Mouse (Mus musculus) 3134 (cell line): ENCODE data around the gene 4931429L15Rik.
"Not testable (repeated sequence)": the region's sequence is repeated elsewhere in the genome, so short reads cannot be mapped to it uniquely, and the experiment has no call there.

Experiments
- DNase-seq: peaks from one replicate; pipeline ENCODE4 v3.0.0-alpha.2; 2011; ENCODE audit warnings: low spot score; ENCODE audit not compliant: insufficient read length; ENCODE audit errors: extremely low read depth

The 4931429L15Rik gene

DNA sequence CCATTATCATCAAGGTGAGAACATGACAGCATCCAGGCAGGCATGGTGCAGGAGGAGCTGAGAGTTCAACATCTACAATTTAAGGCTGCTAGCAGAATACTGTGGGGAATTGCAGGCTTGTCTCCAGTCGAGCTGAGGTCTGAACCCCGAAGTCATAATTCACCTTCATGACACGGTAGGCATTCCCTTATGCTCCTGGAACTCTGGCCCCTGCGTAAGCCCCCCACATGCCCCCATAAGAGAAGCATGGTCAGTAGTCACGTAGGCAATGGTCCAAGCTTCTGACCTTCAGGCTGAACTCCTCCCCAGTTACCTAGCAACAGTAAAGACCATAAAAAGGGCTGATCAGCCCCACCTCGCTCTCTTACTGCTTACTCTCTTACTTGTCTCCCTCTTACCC is at the start of gene 4931429L15Rik:
4931429L15Rik (minus strand) TSS at position 101 of the 400 bp plus-strand sequence.
- DNase-seq: not testable (repeated sequence)

DNA sequence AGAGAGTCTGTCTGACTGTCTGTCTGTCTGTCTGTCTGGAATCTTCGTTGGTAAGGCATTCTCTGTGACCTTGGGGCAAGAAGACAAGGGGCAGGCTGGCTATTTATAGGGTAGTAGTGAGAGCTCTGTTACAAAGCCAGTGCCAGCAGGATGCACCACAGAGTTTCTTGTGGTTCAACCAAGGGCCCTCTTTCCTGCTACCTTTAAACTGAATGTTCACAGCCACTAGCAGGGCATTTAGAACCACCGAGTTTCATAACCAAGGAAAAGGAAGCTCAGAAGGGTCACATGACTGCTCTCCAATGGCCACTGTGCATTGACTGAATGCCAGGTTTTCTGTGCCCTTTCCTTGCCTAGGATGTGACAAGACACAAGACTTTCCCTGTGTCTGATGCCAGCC is 42.7 kb upstream of the 4931429L15Rik start:
- no peak for DNase-seq

DNA sequence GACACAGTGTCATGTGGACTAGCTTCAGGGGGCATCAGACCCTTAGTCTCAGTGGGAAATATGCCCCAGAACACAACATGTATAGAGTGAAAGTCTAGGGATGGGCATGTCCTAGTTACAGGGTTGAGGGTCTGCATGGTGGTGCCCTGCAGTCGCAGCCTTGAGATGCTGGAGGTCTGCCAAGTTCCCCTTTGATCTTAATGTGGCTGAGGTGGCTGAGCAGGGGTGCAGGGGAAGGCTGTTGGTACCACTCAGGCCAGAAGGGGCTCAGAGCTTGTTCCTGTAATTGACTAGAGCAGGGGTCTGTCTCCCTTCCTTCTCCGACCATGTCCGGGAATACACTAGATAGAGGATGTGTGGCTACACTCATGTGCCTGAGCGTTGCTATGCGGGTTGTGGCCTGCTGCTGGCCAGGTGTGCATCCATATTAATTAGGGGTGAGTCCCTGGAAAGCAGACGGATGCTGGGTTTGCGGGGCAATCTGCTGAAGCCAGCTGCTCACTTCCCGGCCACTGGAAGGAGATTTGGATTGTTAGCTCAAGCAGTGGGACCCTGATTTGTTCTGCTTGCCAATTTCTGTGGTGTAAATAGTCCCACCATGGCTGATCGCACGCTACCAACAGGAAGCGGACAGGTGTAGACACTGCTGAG is 41.8 kb upstream of the 4931429L15Rik start:
- no peak for DNase-seq

DNA sequence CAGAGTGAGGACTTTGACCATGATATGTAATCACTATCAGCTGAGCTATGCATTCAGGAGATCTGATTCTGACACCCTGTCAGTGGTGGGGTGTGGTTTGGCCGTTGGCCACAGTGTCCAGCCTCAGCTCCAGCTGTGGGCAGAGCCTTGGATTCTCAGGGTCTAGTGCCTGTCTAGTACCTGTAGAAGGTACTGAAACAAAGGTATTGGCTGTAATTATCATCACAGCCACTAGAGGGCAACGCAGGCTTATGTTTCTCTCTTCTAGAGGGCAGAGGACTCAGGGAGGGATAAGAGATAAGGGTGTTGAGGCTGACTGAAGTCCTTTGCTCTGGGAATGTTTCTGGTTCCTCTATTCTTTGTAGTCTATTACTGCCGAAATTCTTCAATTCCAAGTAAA is 34.2 kb upstream of the 4931429L15Rik start:
- DNase-seq: no peak

DNA sequence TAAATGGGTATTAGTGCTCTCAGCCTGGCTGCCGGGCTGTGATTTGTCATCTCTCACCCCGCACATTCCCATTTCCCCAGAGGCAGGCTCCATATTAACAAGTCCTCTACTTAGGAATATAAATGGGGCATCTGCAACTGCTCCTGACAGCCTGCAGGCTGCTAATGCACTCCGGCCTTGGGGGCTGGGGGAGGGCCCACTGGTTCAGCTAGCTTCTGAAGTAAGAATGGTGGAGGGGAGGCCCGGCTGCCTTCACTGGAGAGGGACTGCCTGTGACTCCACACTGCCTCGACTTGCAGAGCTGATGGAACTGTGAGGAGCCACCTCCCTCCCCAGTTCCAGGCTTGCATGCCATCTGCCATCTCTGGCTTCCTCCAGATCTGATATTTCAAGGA is 33.5 kb upstream of the 4931429L15Rik start:
- DNase-seq: no peak

DNA sequence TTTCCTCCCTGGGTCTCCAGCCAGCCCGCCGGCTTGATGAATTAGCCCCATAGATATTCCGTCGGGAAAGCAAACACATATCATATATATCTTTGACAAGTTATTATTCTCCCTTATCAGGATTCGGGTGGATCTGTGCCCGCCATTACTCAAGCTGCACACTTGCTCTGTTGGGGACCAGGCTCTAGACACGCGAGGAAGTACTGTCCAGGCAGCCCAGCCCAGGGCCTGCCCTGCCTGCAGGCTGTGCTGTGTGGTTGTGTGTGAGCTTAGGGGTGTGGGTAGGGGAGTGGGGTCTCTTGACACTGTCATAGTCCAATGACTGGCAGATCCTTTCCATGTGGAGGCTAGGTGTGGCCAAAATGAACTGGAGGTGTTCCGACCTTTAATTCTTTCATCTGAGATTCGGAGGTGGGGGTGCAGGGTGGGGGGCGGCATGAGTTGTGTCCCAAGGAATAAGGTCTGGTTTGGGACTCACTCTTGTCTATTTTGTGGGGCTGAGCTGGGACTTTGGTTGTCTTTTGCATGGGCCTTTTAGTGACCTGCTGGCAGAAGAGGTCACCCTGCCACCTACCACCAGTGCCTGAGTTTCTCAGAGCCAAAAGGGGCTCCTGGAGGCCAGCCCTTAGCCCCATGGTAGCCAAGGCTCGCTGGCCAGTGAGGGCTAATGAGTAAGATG is 33.0 kb upstream of the 4931429L15Rik start:
- DNase-seq: no peak

DNA sequence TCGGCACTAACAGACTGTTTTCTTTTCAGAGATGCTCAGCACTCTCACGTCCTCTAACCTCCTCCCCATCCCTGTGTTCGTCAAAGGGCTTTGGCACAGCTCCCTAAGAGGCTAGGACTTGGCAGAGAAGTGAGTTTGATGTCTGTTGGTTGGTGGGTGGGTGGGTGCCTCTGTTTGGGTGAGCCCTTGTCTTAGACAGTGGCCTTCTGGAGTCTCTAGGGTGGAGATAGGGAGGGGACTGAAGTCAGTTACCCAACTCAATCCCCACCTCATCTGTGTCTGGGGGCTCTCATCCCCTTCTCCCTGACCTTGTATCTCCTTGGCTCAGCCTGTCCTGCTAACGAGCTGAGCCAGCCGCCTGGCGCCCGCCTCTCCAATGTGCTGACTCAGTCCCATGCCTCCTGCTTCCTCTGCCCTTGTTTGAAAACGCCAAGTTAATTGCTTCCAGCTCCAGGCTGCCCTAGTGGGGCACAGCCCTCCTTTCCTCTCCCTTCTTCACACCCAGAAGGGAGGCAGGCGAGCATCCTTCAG is 30.7 kb upstream of the 4931429L15Rik start:
- DNase-seq: no peak

DNA sequence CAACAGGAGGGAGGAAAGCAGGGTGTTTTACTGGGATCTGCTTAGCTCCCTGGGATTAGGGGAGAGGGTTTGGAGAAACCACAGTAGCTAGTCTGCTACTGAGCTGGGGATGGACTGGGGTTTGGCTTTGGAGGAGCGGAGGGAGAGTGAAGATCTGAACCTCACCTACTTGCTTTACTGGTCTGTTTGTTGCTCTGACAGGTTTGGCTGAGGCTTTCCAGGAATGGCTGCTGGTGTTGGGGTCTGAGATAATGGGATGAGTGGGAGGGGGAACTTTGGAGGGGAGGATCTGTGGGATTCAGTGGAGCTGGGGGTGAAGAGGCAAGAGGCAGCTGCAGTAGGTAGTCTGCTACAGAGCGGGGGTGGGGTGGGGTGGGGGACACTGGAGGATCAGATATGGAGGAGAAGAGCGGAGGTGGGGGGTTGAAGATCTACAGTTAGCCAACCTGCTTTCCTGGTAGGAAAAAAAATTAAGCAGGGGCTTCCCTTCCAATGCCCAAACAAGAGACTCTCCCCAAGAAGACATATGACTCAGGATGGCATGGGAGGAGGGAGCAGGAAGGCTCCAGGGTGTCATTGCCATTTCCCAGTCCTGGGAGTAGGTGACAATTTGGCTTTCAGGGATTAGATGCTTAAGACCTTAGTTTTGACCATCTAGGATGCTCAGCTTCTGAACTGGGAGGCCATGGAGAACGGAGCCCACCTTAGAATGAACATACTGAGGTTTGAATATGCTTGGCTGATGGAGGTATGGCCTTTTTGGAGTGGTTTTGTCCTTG is 26.3 kb upstream of the 4931429L15Rik start:
- no peak for DNase-seq

DNA sequence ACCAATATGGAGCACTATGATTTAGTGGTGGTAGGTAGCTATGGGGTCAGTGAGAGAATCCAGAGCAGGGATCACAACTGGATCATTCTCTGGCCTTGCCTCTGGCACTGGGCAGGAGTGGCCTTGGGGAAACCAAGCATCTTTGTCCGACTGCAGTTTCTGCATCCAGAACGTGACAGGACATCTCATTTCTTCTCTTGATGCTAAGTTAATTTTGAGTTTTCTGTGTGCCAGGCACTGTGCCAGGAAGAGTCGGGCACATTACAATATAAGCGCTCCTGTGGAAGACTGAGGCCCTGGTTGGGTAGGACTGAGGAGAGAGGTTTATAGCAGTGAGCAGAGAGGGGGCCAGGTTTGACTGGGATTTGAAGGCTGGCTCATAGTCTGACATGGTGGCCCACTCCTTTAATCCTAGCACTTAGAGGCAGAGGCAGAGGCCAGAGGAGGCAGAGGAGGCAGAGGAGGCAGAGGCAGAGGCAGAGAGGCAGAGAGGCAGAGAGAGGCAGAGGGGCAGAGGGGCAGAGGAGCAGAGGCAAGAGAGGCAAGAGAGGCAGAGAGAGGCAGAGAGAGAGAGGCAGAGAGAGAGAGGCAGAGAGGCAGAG is 19.4 kb upstream of the 4931429L15Rik start:
- DNase-seq: no peak

DNA sequence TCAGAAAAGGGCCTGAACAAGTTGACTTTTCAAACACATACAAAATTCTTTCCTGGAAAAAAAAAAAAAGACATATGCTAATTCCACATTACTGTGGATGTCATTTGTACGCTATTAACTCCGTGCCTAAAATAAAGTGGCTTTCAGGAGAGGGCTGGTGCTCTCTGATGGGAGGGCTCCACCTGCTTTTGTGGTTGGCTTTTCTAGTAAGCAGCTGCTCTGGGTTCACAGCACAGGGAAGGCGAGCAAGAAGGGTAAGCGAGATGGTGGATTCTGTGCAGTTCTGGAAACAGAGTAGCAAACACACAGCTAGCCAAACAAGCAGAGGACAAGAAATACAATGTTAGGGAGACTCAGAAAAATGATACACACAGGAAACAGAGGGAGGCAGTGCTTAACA is 18.6 kb upstream of the 4931429L15Rik start:
- no peak for DNase-seq

DNA sequence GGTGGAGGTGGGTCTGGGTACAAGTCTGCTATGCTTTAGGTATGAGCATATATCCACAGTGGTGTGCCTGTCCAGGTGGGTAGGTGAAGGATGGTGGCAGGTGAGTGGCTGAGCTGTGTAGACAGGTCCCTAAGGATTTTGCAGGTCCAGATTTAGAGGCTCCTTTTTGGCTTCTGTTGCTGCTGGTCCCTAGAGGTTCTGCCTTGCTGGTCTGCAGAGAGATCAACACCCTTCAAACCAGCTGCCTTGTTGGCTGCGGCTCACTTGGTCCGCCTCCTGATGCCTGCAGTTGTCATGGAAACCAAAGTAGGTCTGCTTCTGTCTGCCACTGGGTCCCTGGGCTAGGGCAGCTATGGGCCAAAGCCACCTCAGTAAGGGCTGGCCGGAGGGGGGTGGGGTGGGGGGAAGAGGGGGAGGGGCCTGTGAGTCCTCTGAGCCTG is 18.1 kb upstream of the 4931429L15Rik start:
- no peak for DNase-seq

DNA sequence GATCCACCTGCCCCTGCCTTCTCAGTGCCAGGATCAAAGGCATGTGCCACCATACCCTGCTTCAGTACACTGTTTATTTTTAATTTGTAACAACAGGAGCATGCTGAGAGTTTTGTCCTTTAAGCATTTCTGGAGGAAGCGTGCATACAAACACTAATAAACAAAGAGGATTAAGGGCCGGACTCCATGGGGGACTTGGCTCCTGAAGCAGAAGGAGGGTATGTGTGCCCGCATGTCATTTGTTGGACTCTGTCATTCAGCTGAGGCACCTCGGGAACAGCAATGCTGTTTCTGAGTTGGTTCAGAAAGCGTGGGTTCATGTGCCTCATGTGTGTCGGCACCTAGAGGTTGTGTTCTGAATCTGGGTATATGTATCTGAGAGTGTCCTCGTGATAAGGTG is 17.5 kb upstream of the 4931429L15Rik start:
- no peak for DNase-seq

DNA sequence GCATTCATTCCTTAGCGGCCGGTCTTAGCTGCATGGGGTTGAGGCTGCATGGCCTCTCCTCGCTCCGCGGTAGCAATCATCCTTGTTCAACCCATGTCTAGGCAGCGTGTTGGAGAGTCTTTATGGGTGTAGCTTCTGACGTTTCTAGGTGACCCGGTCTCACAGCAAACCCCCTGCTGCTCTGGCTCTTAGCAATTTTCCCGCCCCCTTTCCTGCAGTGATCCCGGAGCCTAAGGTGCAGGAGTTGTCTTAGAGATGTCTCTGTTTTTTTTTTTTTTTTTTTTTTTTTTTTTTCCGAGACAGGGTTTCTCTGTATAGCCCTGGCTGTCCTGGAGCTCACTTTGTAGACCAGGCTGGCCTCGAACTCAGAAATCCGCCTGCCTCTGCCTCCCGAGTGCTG is 16.5 kb upstream of the 4931429L15Rik start:
- DNase-seq: not testable (repeated sequence)

DNA sequence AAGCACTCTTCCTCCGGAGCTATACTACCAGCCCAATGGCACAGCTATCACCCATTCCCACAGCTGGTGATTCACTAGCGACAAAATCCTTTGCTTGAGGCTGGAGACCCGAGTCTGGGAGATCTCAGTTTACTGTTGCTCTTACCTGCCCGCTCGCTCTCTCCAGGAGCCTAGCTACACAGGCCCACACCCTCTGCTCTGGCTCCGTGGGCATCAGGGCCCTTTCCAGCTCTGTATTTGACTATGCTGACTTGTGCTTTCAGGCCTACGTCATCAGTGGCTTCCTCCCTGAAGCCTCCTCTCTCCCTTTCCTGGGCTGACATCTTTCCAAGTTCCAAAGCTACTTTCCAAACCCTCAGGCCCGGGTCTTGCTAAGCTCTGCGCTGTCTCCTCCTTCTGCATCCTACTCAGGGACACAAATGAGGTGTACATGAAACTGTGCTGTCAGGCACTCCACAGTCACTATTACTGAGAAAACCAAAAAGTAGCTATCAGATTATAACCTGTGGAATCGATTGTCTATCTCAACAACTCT is 15.7 kb upstream of the 4931429L15Rik start:
- no peak for DNase-seq

DNA sequence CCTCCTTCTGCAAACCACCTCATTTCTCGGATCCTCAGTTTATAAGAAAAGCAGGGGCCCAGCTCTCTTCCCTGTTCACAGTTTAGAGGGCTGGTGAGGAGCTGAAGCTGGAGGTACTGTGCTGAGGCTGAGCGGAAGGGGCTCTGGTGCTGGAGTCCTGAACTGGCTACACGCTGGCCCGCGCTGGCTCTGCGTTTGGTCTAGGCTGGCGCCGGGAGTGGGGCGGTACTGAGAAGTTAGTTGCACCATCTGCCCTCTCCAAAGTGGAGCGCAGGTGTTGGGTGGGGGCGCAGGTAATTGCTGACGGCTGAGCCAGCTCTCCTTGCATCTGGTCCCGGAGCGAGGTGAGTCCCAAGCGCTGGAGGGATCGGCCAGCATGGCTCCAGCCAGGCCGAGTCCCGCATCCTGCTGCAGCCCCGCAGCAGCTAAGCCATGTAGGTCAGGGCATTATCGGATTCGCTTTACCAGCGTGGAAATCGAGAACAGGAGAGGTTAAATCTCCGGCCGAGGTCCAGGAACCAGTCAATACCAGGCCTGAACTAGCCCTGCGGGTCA is 14.8 kb upstream of the 4931429L15Rik start:
- no peak for DNase-seq

DNA sequence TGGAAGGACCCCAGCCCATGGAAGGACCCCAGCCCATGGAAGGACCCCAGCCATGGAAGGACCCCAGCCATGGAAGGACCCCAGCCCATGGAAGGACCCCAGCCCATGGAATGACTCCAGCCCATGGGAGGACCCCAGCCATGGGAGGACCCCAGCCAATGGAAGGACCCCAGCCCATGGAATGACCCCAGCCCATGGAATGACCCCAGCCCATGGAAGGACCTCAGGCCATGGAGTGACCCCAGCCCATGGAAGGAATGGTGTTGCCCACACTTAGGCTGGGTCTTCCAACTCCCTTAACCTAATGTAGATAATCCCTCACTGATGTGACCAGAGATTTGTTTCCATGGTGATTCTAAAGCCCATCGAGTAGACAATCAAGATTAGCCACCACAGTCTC is 11.5 kb upstream of the 4931429L15Rik start:
- DNase-seq: no peak

DNA sequence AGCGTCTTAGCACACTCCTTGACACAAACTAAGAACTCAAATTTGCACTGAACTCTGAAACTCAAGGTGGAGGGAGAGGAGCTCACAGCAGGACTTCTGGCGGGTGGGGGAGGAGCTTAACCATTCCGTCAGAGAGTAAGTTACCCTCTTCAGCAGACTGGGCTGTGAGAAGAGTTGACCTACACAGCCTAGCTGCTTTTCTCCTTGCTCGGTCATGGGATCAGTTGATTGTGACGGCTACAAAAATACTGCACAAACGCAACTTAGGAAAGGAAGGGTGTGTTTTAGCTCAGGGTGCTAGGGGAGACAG is 10.8 kb upstream of the 4931429L15Rik start:
- no peak for DNase-seq

DNA sequence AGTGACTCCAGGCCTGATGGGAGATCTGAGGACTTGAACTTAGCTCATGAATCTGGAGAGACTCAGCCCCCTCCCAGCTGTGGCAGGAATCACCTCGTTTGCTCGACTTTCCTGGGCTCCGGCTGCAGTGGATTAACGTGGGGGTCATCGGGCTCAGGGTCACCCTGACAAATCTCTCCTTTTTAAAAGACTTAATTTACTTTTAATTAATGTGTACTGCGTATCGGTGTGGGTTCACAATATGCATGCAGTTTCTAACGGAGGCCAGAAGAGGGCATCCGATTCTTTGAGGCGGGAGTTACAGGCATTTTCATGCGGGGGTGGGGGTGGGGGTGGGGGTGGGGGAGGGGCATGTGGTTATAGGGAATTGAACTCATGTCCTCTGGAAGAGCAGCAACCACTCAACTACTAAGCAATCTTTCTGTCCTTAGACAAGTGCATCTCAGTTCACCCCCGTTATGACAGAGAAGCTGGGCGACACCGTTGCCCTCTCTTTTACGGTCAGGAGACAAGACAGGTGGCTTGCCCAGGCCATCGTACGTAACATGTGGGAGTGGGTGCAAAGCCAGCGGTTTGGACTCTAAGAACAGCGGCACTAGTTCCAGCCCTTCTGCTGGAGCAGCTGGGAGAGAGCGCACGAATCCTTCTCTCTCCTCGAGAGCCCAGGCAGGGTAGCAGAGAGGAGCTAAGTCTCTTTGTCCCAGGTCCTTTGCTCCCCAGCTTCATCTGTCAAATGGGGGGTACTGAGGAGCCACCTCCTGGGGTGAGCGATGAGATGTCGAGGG is 10.2 kb upstream of the 4931429L15Rik start:
- DNase-seq: no peak

DNA sequence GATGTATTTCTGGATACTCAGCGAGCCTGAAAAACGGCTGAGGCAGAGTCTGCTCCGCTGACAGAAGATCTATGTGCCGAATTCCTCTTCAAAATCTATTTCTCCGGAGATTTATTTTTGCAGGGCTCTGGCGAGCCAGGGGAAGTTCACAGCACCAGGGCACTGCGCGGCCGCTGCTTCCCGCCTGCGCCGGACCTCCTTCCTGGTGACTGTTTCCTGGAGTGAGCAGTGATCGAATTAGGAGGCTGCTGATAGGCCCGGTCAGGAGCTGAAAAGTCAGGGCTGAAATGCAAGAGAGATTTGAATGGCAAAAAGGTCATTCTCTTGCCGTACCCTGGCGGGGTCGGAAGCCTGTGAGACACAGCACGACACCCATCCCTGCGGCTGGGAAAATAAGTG is 9.5 kb upstream of the 4931429L15Rik start:
- DNase-seq: no peak
